Mouse (Mus musculus): ENCODE data around the gene Rbm20. TPM values are rescaled to one million over a fixed set of nuclear protein-coding genes. Genes with fewer than 3 reads are reported as not detected.

The Rbm20 gene
- total RNA-seq, 2 experiments from 2014 or later = 0.17 TPM; not detected in 1

GRCm38 (mm10) chr19:53869427-53870385 lies 192.6 kb downstream of the Rbm20 start:
- ATAC-seq (replicated peaks; ENCODE audit: poor library complexity) = peak; percentile 75

GRCm38 (mm10) chr19:53870568-53870967 lies 193.5 kb downstream of the Rbm20 start:
- ATAC-seq (replicated peaks; ENCODE audit: poor library complexity) = no peak

- ATAC-seq (replicated peaks; ENCODE audit: poor library complexity) = no peak
These were observed 194.4 kb downstream of the Rbm20 start for GRCm38 (mm10) chr19:53871502-53871901.

- ATAC-seq (replicated peaks; ENCODE audit: poor library complexity) = no peak
These were observed 196.0 kb downstream of the Rbm20 start for GRCm38 (mm10) chr19:53872994-53873713.

- no peak for ATAC-seq (replicated peaks; ENCODE audit: poor library complexity)
These were observed 198.1 kb downstream of the Rbm20 start for GRCm38 (mm10) chr19:53875246-53875645.

GRCm38 (mm10) chr19:53877779-53878178 lies 200.7 kb downstream of the Rbm20 start:
- ATAC-seq (replicated peaks; ENCODE audit: poor library complexity) = no peak

- ATAC-seq (replicated peaks; ENCODE audit: poor library complexity) = peak; percentile 71
These were observed 203.4 kb downstream of the Rbm20 start for GRCm38 (mm10) chr19:53880460-53880859.

GRCm38 (mm10) chr19:53881786-53882185 lies 204.7 kb downstream of the Rbm20 start:
- ATAC-seq (replicated peaks; ENCODE audit: poor library complexity) = no peak

- ATAC-seq (replicated peaks; ENCODE audit: poor library complexity) = no peak
These were observed 208.3 kb downstream of the Rbm20 start for GRCm38 (mm10) chr19:53885450-53885849.

- ATAC-seq (replicated peaks; ENCODE audit: poor library complexity) = peak; percentile 51
These were observed 209.7 kb downstream of the Rbm20 start for GRCm38 (mm10) chr19:53886576-53887370.

GRCm38 (mm10) chr19:53887822-53888221 lies 210.7 kb downstream of the Rbm20 start:
- peak; percentile 27 for ATAC-seq (replicated peaks; ENCODE audit: poor library complexity)

- peak; percentile 16 for ATAC-seq (replicated peaks; ENCODE audit: poor library complexity)
These were observed 211.2 kb downstream of the Rbm20 start for GRCm38 (mm10) chr19:53888331-53888730.

- ATAC-seq (replicated peaks; ENCODE audit: poor library complexity) = no peak
These were observed 212.4 kb downstream of the Rbm20 start for GRCm38 (mm10) chr19:53889555-53889954.

- no peak for ATAC-seq (replicated peaks; ENCODE audit: poor library complexity)
These were observed 213.2 kb downstream of the Rbm20 start for GRCm38 (mm10) chr19:53890274-53890673.

GRCm38 (mm10) chr19:53890781-53891251 lies 213.7 kb downstream of the Rbm20 start:
- no peak for ATAC-seq (replicated peaks; ENCODE audit: poor library complexity)

- no peak for ATAC-seq (replicated peaks; ENCODE audit: poor library complexity)
These were observed 214.5 kb downstream of the Rbm20 start for GRCm38 (mm10) chr19:53891569-53891968.

- ATAC-seq (replicated peaks; ENCODE audit: poor library complexity) = no peak
These were observed 215.0 kb downstream of the Rbm20 start, which contains the start of gene Pdcd4 for GRCm38 (mm10) chr19:53892061-53892460. Gene Pdcd4 (plus strand): TSS chr19:53892231.

- ATAC-seq (replicated peaks; ENCODE audit: poor library complexity) = peak; percentile 25
These were observed 215.8 kb downstream of the Rbm20 start for GRCm38 (mm10) chr19:53892838-53893359.

- ATAC-seq (replicated peaks; ENCODE audit: poor library complexity) = 0 out of 2 replicates have a peak, but pooled peaks have one; percentile 1
These were observed 216.6 kb downstream of the Rbm20 start for GRCm38 (mm10) chr19:53893711-53894171.

- ATAC-seq (replicated peaks; ENCODE audit: poor library complexity) = peak; percentile 41
These were observed 217.5 kb downstream of the Rbm20 start for GRCm38 (mm10) chr19:53894538-53895121.
